Mouse (Mus musculus) lung, postnatal 4 days (tissue): ENCODE measurements around the gene Pde11a.

ENCODE experiments used
- DNase-seq, 2 experiments: peaks; one replicate each; pipeline ENCODE4 v3.0.0; 2021

Gene Pde11a

GRCm38 (mm10) chr2:76141136-76141535 lies 197.4 kb downstream of the Pde11a start:
- no peak for DNase-seq

GRCm38 (mm10) chr2:76132983-76133382 lies 205.6 kb downstream of the Pde11a start:
- DNase-seq: no peak

- DNase-seq: no peak
Observed at GRCm38 (mm10) chr2:76129933-76130627, 208.5 kb downstream of the Pde11a start.

GRCm38 (mm10) chr2:76129058-76129437 lies 209.5 kb downstream of the Pde11a start:
- no peak for DNase-seq

- peak in 1 of 2 experiments; percentile 33 for DNase-seq
Observed at GRCm38 (mm10) chr2:76128105-76129057, 210.2 kb downstream of the Pde11a start.

- DNase-seq: no peak
Observed at GRCm38 (mm10) chr2:76126651-76127050, 211.9 kb downstream of the Pde11a start.

- DNase-seq: no peak
Observed at GRCm38 (mm10) chr2:76124821-76125220, 213.8 kb downstream of the Pde11a start.

- no peak for DNase-seq
Observed at GRCm38 (mm10) chr2:76122167-76122566, 216.4 kb downstream of the Pde11a start.

- DNase-seq: no peak
Observed at GRCm38 (mm10) chr2:76119848-76120247, 218.7 kb downstream of the Pde11a start.

GRCm38 (mm10) chr2:76118491-76118890 lies 220.1 kb downstream of the Pde11a start:
- DNase-seq: no peak

- DNase-seq: no peak
Observed at GRCm38 (mm10) chr2:76117219-76117618, 221.4 kb downstream of the Pde11a start.

GRCm38 (mm10) chr2:76115696-76116095 lies 222.9 kb downstream of the Pde11a start:
- DNase-seq: peak in 1 of 2 experiments; percentile 64

- DNase-seq: peak; percentile 43 to 59
Observed at GRCm38 (mm10) chr2:76114734-76115133, 223.8 kb downstream of the Pde11a start.

- DNase-seq: no peak
Observed at GRCm38 (mm10) chr2:76109653-76110052, 228.9 kb downstream of the Pde11a start.

- peak; percentile 31 to 42 for DNase-seq
Observed at GRCm38 (mm10) chr2:76101889-76102602, 236.5 kb downstream of the Pde11a start.

GRCm38 (mm10) chr2:76100597-76100996 lies 238.0 kb downstream of the Pde11a start:
- DNase-seq: peak in 1 of 2 experiments; percentile 53

GRCm38 (mm10) chr2:76099726-76100347 lies 238.7 kb downstream of the Pde11a start:
- DNase-seq: peak; percentile 44 to 82

- peak; percentile 31 to 47 for DNase-seq
Observed at GRCm38 (mm10) chr2:76098381-76098780, 240.2 kb downstream of the Pde11a start.

GRCm38 (mm10) chr2:76097847-76098246 lies 240.7 kb downstream of the Pde11a start:
- no peak for DNase-seq

- DNase-seq: no peak
Observed at GRCm38 (mm10) chr2:76097284-76097683, 241.3 kb downstream of the Pde11a start.

- DNase-seq: no peak
Observed at GRCm38 (mm10) chr2:76095861-76096260, 242.7 kb downstream of the Pde11a start.

GRCm38 (mm10) chr2:76090506-76090905 lies 248.1 kb downstream of the Pde11a start:
- no peak for DNase-seq

GRCm38 (mm10) chr2:76088844-76089243 lies 249.7 kb downstream of the Pde11a start:
- peak; percentile 60 to 74 for DNase-seq
